Mouse (Mus musculus): ENCODE results near the gene Sprr2a3.
"Not testable (repeated sequence)": the region's sequence is repeated elsewhere in the genome, so short reads cannot be mapped to it uniquely, and the experiment has no call there.

GRCm38 (mm10) chr3:92258526-92258925, 26.7 kb upstream of the Sprr2a3 start:
- not testable (repeated sequence) for TF ChIP-seq EP300 (IDR thresholded peaks at IDR 0.05; ENCODE audit: insufficient read depth, low read depth, low read length); CTCF (IDR thresholded peaks at IDR 0.05); POLR2A (IDR thresholded peaks at IDR 0.05; ENCODE audit: insufficient read depth, low read depth, low read length)
